In genomic region chr13:23370075-23370474, GRCm38 (mm10) we compare ENCODE assay signal across 9 mouse cellular contexts. TPM values are rescaled to one million over a fixed set of nuclear protein-coding genes. Genes with fewer than 3 reads are reported as not detected.
DNase-seq lines count a peak whose midpoint lies in the region; ATAC-seq and TF ChIP-seq lines count a peak whose summit lies in the region.
"Had no signal": no experiment of that assay in that cellular context is flagged by ENCODE, and none has a peak within 500 bp of the region (broad histone marks: within the 10 kb centered on the region; RNA-seq: fewer than 3 reads in every experiment).

No protein-coding gene starts in this region.

- no peak for TF ChIP-seq EP300 in heart, adult 2 months (IDR thresholded peaks at IDR 0.05; ENCODE audit: insufficient read depth, low read depth, low read length)
- TF ChIP-seq EP300 in liver, postnatal 0 days (IDR thresholded peaks at IDR 0.05; ENCODE audit: low read depth), result no peak

- WGBS in heart, embryonic 13.5 days, result 92% methylated on average over 4 of the region's 4 CpGs
- WGBS in heart, adult 2 months, result 93% methylated on average over 4 of the region's 4 CpGs
- 92% methylated on average over 4 of the region's 4 CpGs for whole genome bisulfite sequencing in embryonic facial prominence, embryonic 12.5 days
- 93% methylated on average over 4 of the region's 4 CpGs for WGBS in hindbrain, embryonic 12.5 days
- 91% methylated on average over 4 of the region's 4 CpGs for WGBS in liver, postnatal 0 days (ENCODE audit: insufficient replicate concordance)

- H3K9me3 ChIP-seq in heart, embryonic 13.5 days, result no peaks in the 10 kb centered on the region
- no peaks in the 10 kb centered on the region for H3K9me3 ChIP-seq in embryonic facial prominence, embryonic 12.5 days
- no peaks in the 10 kb centered on the region for H3K9me3 ChIP-seq in hindbrain, embryonic 12.5 days (replicated peaks)
- no peaks in the 10 kb centered on the region for H3K9me3 ChIP-seq in liver, postnatal 0 days (ENCODE audit: low read length)

- intact Hi-C loops in heart, adult 2 months (cut with DNase I), result no loop called here
- intact Hi-C loops in left cerebral cortex, adult 2 months (cut with DNase I), result no loop called here

- H3K79me2 ChIP-seq in heart, adult 2 months (replicated peaks; ENCODE audit: control insufficient read depth, insufficient read depth, low read length), result 0 out of 2 replicates have a peak, but pooled peaks cover 1% of the 10 kb centered on the region

- H3K9ac ChIP-seq in heart, embryonic 13.5 days, result peak overlapping the region; percentile 90
- no peak overlapping the region for H3K9ac ChIP-seq in heart, adult 2 months (ENCODE audit: low read depth, low read length)
- peak overlapping the region; percentile 75; the same call in 1 of the 2 replicates for H3K9ac ChIP-seq in embryonic facial prominence, embryonic 12.5 days
- H3K9ac ChIP-seq in hindbrain, embryonic 12.5 days, result 0 out of 2 replicates have a peak overlapping the region, but pooled peaks have one; percentile 73
- no peak overlapping the region for H3K9ac ChIP-seq in liver, postnatal 0 days (replicated peaks)

- ATAC-seq in heart, embryonic 13.5 days (ENCODE audit: extremely low read depth, insufficient number of reproducible peaks, low FRiP score, low TSS enrichment), result no peak
- ATAC-seq in embryonic facial prominence, embryonic 12.5 days (ENCODE audit: insufficient number of reproducible peaks, insufficient read depth, low FRiP score, low TSS enrichment), result no peak
- no peak for ATAC-seq in hindbrain, embryonic 12.5 days (ENCODE audit: low FRiP score)
- ATAC-seq in liver, postnatal 0 days, result no peak

- no peak for TF ChIP-seq POLR2A in heart, adult 2 months (IDR thresholded peaks at IDR 0.05; ENCODE audit: insufficient read depth, low read depth, low read length)

- 0 out of 2 replicates have a peak overlapping the region, but pooled peaks have one; percentile 99 for H3K27ac ChIP-seq in heart, embryonic 13.5 days (replicated peaks)
- H3K27ac ChIP-seq in heart, adult 2 months, result no peak overlapping the region
- H3K27ac ChIP-seq in embryonic facial prominence, embryonic 12.5 days, result no peak overlapping the region
- no peak overlapping the region for H3K27ac ChIP-seq in hindbrain, embryonic 12.5 days
- H3K27ac ChIP-seq in liver, postnatal 0 days (ENCODE audit: low read depth), result no peak overlapping the region
- no peak overlapping the region for H3K27ac ChIP-seq in left cerebral cortex, adult 2 months

- DNase-seq in heart, adult 2 months, result no peak
- no peak for DNase-seq in liver, postnatal 0 days
- DNase-seq in embryo, embryonic 10 days (ENCODE audit: low spot score), result no peak
- DNase-seq in left cerebral cortex, adult 2 months (ENCODE audit: extremely low spot score in 1 of 2, low spot score in 2 of 2), result no peak
- no peak for DNase-seq in thymus, adult 18-20 months
- DNase-seq: kidney, adult 18-20 months had no signal

- 0 out of 2 replicates have a peak, but pooled peaks cover 3% of the 10 kb centered on the region for H3K27me3 ChIP-seq in heart, embryonic 13.5 days (replicated peaks)
- H3K27me3 ChIP-seq in heart, adult 2 months (ENCODE audit: control insufficient read depth, insufficient read depth, low read length), result no peaks in the 10 kb centered on the region
- no peaks in the 10 kb centered on the region for H3K27me3 ChIP-seq in embryonic facial prominence, embryonic 12.5 days
- H3K27me3 ChIP-seq in hindbrain, embryonic 12.5 days, result no peaks in the 10 kb centered on the region
- H3K27me3 ChIP-seq in liver, postnatal 0 days (ENCODE audit: insufficient read depth, low read length), result no peaks in the 10 kb centered on the region

- H3K36me3 ChIP-seq in heart, embryonic 13.5 days, result peaks cover 22% of the 10 kb centered on the region
- peaks cover 28% of the 10 kb centered on the region for H3K36me3 ChIP-seq in heart, adult 2 months (ENCODE audit: control insufficient read depth, insufficient read depth, low read length)
- H3K36me3 ChIP-seq in embryonic facial prominence, embryonic 12.5 days, result 0 out of 2 replicates have a peak, but pooled peaks cover 2% of the 10 kb centered on the region
- peaks cover under 1% of the 10 kb centered on the region; the same call in 1 of the 2 replicates for H3K36me3 ChIP-seq in hindbrain, embryonic 12.5 days
- peaks cover 5% of the 10 kb centered on the region; the same call in 1 of the 2 replicates for H3K36me3 ChIP-seq in liver, postnatal 0 days (replicated peaks; ENCODE audit: insufficient read depth, low read length)

- no peak for TF ChIP-seq CTCF in heart, adult 2 months (IDR thresholded peaks at IDR 0.05)
- no peak for TF ChIP-seq CTCF in liver, postnatal 0 days (IDR thresholded peaks at IDR 0.05; ENCODE audit: low read depth)
- no peak for TF ChIP-seq CTCF in left cerebral cortex, adult 2 months (IDR thresholded peaks at IDR 0.05)

- peaks cover 38% of the 10 kb centered on the region for H3K4me1 ChIP-seq in heart, embryonic 13.5 days
- no peaks in the 10 kb centered on the region; the same call in none of the 2 replicates for H3K4me1 ChIP-seq in heart, adult 2 months (ENCODE audit: control insufficient read depth, insufficient read depth, low read length)
- peaks cover 18% of the 10 kb centered on the region for H3K4me1 ChIP-seq in embryonic facial prominence, embryonic 12.5 days
- peaks cover 20% of the 10 kb centered on the region for H3K4me1 ChIP-seq in hindbrain, embryonic 12.5 days
- peaks cover 19% of the 10 kb centered on the region for H3K4me1 ChIP-seq in liver, postnatal 0 days (ENCODE audit: insufficient read depth)

- H3K4me3 ChIP-seq in heart, embryonic 13.5 days, result peak overlapping the region; percentile 80
- no peak overlapping the region for H3K4me3 ChIP-seq in heart, adult 2 months
- H3K4me3 ChIP-seq in embryonic facial prominence, embryonic 12.5 days, result 0 out of 2 replicates have a peak overlapping the region, but pooled peaks have one; percentile 80
- peak overlapping the region; percentile 69; the same call in 1 of the 2 replicates for H3K4me3 ChIP-seq in hindbrain, embryonic 12.5 days
- peak overlapping the region; percentile 80; the same call in 1 of the 2 replicates for H3K4me3 ChIP-seq in liver, postnatal 0 days (ENCODE audit: low read depth, low read length)
- no peak overlapping the region for H3K4me3 ChIP-seq in left cerebral cortex, adult 2 months

- H3K4me2 ChIP-seq in heart, embryonic 13.5 days, result peak overlapping the region; percentile 94
- peak overlapping the region; percentile 73 for H3K4me2 ChIP-seq in embryonic facial prominence, embryonic 12.5 days (replicated peaks)
- peak overlapping the region; percentile 71 for H3K4me2 ChIP-seq in hindbrain, embryonic 12.5 days (replicated peaks)
- H3K4me2 ChIP-seq in liver, postnatal 0 days (ENCODE audit: low read depth, low read length), result peak overlapping the region; percentile 83

RNA-seq across cellular contexts. Expression of gene Zfp322a, which starts 1.1 kb away (rescaled TPM):
- 36.7 and 40.7 TPM in 2 replicates for polyA plus RNA-seq in heart, embryonic 13.5 days (2015; fragmentation: Nextera tagmentation; extraction: Ambion mirVana)
- total RNA-seq in heart, adult 2 months (2021), result 10 to 100 TPM; 14.8 to 15.8 TPM
- polyA plus RNA-seq in heart, adult 2 months (2012; rRNA removed), result 1.5 and 5.3 TPM in 2 replicates
- 65.4 and 67.5 TPM in 2 replicates for polyA plus RNA-seq in embryonic facial prominence, embryonic 12.5 days (2016; fragmentation: Nextera tagmentation; extraction: Ambion mirVana)
- polyA plus RNA-seq in hindbrain, embryonic 12.5 days (2016; fragmentation: Nextera tagmentation; extraction: Ambion mirVana), result 58.9 and 63.2 TPM in 2 replicates
- 7.4 and 9.5 TPM in 2 replicates for polyA plus RNA-seq in liver, postnatal 0 days (2015; fragmentation: Nextera tagmentation; extraction: Ambion mirVana)
- 10 to 100 TPM; 29.8 to 33.3 TPM for total RNA-seq in left cerebral cortex, adult 2 months (2021)

RNA-seq across cellular contexts. Expression of gene Abt1, which starts 53.6 kb away (rescaled TPM):
- 8.5 and 8.7 TPM in 2 replicates for polyA plus RNA-seq in heart, embryonic 13.5 days (2015; fragmentation: Nextera tagmentation; extraction: Ambion mirVana)
- 1 to 10 TPM; 3.9 to 5.1 TPM for total RNA-seq in heart, adult 2 months (2021)
- polyA plus RNA-seq in heart, adult 2 months (2012; rRNA removed), result 2.4 and 3.1 TPM in 2 replicates
- 12.9 and 13.9 TPM in 2 replicates for polyA plus RNA-seq in embryonic facial prominence, embryonic 12.5 days (2016; fragmentation: Nextera tagmentation; extraction: Ambion mirVana)
- 11.6 and 12.0 TPM in 2 replicates for polyA plus RNA-seq in hindbrain, embryonic 12.5 days (2016; fragmentation: Nextera tagmentation; extraction: Ambion mirVana)
- polyA plus RNA-seq in liver, postnatal 0 days (2015; fragmentation: Nextera tagmentation; extraction: Ambion mirVana), result 4.3 and 4.8 TPM in 2 replicates
- 1 to 10 TPM; 8.9 to 9.8 TPM for total RNA-seq in left cerebral cortex, adult 2 months (2021)

Comparison
In these comparisons a context has a peak if more than half of its experiments do, and no peak if none do; other contexts are left out.
1. H3K4me3 ChIP-seq: peak in heart, embryonic 13.5 days (single experiment), embryonic facial prominence, embryonic 12.5 days (single experiment), hindbrain, embryonic 12.5 days (single experiment) and liver, postnatal 0 days (single experiment); none in heart, adult 2 months (single experiment) and left cerebral cortex, adult 2 months (single experiment).
2. H3K9ac ChIP-seq: peak in heart, embryonic 13.5 days (single experiment), embryonic facial prominence, embryonic 12.5 days (single experiment) and hindbrain, embryonic 12.5 days (single experiment); none in heart, adult 2 months (single experiment) and liver, postnatal 0 days (single experiment).
3. Peak in every context shown above with its lines, with median percentiles within 50 percentile points of each other: H3K4me2 ChIP-seq.